Mouse (Mus musculus): ENCODE data around the gene Armc12. TPM values are rescaled to one million over a fixed set of nuclear protein-coding genes. Genes with fewer than 3 reads are reported as not detected.
A peak's percentile ranks its signal among the peaks of the same experiment; 100 is the strongest.

Gene Armc12
- not detected in 2 replicates for polyA plus RNA-seq (2015; fragmentation: Nextera tagmentation; extraction: Ambion mirVana)

DNA sequence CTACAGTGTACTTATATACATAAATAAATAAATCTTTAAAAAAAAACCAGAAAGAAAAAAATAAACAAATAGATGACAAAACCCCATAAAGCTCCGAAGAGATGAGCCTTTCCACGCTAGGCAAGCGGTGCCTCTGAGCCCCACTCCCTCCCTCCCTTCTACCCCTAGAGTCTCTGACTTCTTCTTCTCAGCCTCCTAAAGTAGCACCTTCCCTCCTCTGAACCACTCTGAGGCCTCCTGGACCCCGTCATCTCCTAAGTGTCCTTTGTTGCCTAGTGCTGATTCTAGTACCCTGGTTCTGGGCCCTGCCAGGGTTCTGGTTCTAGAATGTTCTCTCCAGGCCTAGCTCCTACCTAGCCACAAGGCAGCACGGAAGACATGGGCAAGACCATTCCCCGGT is at the start of gene Armc12:
TSS of gene Armc12 (plus strand) at position 301 of the 400 bp plus-strand sequence.
- no peak within 1 kb of the TSS for H3K4me2 ChIP-seq

DNA sequence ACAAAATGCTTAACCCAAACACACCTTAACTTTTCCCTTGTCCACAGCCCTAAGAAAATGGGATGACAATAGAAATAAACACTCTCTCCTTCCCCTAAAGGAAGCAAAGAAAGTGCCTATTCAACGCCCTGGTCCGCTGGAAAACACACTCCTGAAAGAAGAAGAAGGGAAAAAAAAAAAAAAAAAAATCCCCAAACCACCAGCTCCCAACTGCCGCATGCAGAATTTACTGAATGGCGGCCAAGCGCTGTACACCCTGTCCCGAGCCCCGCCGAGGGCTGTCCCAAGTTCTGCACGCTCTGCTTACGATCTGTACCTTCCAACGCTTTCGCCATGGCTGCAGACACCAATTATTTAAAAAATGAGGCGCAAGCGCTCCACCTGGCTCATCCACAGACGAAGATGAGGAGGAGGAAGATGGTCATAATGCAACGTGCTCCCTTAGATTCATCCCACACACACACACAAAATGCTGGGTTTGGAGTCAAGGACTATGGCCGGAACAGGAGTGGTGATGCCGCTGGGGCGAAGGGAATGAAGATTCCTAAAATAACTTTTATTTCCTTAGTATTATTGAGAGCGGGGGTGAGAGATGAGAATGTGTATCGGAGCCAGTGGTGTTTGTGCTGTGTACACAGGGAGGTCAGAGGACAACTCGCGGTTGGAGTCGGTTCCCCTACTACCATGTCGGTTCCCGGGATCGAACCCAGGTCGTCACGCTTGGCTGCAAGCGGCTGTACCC is 45.7 kb upstream of the Armc12 start:
- H3K9me3 ChIP-seq, result no peaks in the 10 kb centered on the region
- peak overlapping the region; percentile 85 for H3K4me3 ChIP-seq
- peak overlapping the region; percentile 81 for H3K4me2 ChIP-seq
- peaks cover 16% of the 10 kb centered on the region for H3K4me1 ChIP-seq
- peak overlapping the region; percentile 78; the same call in 1 of the 2 replicates for H3K27ac ChIP-seq
- WGBS, result 3% methylated on average over 30 of the region's 30 CpGs
- H3K9ac ChIP-seq, result peak overlapping the region; percentile 81
- 0 out of 2 replicates have a peak, but pooled peaks have one; percentile 3 for ATAC-seq (ENCODE audit: borderline replicate concordance, extremely low read depth, low FRiP score, low TSS enrichment)
- H3K36me3 ChIP-seq, result no peaks in the 10 kb centered on the region
- H3K27me3 ChIP-seq, result no peaks in the 10 kb centered on the region

More for the DNA sequence above, at the start of gene Armc12:
- WGBS, result 83% methylated on average over 6 of the region's 6 CpGs
- no peaks in the 10 kb centered on the region for H3K9me3 ChIP-seq
- H3K9ac ChIP-seq, result no peak within 1 kb of the TSS
- H3K4me3 ChIP-seq, result no peak within 1 kb of the TSS
- no peaks in the 10 kb centered on the region for H3K27me3 ChIP-seq
- ATAC-seq (ENCODE audit: borderline replicate concordance, extremely low read depth, low FRiP score, low TSS enrichment), result no peak
- peaks cover 12% of the 10 kb centered on the region for H3K4me1 ChIP-seq
- no peaks in the 10 kb centered on the region for H3K36me3 ChIP-seq
- no peak within 1 kb of the TSS for H3K27ac ChIP-seq

DNA sequence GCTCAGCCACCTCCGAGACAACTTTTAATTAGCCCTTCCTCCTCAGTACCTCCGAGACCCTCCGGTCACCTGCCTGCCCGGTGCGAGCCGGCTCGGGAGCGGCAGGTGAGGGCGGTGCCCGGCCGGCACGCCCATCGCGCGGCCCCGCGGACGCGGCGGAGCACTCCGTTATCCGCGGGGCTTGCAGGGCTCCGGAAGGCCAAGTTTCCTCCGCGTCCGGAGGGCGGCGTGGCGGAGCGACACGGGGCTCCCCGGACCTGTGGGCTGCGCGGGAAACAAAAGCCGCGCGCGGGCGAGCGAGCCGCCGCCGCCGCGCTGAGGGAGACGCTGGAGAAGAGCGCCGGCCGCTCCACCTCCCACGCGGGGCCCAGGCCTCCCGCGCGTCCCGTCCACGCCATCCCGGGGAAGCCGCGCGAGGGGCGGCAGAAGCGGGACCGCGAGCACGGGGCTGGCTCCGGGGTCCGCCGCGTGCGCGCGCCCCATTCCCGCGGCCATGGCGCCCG is 45.1 kb upstream of the Armc12 start:
- peak overlapping the region; percentile 85 for H3K4me3 ChIP-seq
- H3K27me3 ChIP-seq, result no peaks in the 10 kb centered on the region
- H3K27ac ChIP-seq, result peak overlapping the region; percentile 78
- H3K4me1 ChIP-seq, result peaks cover 16% of the 10 kb centered on the region
- peak overlapping the region; percentile 81 for H3K4me2 ChIP-seq
- ATAC-seq (ENCODE audit: borderline replicate concordance, extremely low read depth, low FRiP score, low TSS enrichment), result peak; percentile 21
- WGBS, result under 1% methylated on average over 75 of the region's 77 CpGs
- H3K9ac ChIP-seq, result peak overlapping the region; percentile 81
- H3K36me3 ChIP-seq, result no peaks in the 10 kb centered on the region
- no peaks in the 10 kb centered on the region for H3K9me3 ChIP-seq

DNA sequence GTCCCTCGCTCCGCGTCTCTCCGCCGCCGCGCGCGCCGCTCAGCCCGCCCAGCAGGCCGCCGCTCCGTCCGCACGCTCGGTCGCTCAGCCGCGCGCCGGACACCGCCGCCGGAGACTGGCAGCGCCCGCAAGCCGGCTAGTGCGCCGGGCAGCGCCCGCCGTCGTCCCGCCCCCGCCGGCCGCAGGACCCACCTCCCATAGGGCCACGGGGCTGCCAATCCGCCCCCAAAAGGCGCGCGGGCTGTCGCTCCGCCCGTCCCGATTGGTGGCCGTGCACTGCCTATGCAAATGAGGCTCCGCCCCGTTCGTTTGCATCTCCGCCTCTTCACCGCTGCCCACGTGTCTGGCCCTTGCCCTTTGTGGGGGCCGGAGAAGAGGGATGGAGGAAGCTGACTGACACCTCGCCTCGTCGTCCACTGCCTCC is 44.6 kb upstream of the Armc12 start:
- H3K4me2 ChIP-seq, result peak overlapping the region; percentile 81
- ATAC-seq (ENCODE audit: borderline replicate concordance, extremely low read depth, low FRiP score, low TSS enrichment), result peak; percentile 99
- under 1% methylated on average over 58 of the region's 58 CpGs for WGBS
- peak overlapping the region; percentile 81 for H3K9ac ChIP-seq
- peaks cover 16% of the 10 kb centered on the region for H3K4me1 ChIP-seq
- H3K27me3 ChIP-seq, result no peaks in the 10 kb centered on the region
- H3K4me3 ChIP-seq, result peak overlapping the region; percentile 85
- H3K27ac ChIP-seq, result peak overlapping the region; percentile 78
- no peaks in the 10 kb centered on the region for H3K36me3 ChIP-seq
- H3K9me3 ChIP-seq, result no peaks in the 10 kb centered on the region

DNA sequence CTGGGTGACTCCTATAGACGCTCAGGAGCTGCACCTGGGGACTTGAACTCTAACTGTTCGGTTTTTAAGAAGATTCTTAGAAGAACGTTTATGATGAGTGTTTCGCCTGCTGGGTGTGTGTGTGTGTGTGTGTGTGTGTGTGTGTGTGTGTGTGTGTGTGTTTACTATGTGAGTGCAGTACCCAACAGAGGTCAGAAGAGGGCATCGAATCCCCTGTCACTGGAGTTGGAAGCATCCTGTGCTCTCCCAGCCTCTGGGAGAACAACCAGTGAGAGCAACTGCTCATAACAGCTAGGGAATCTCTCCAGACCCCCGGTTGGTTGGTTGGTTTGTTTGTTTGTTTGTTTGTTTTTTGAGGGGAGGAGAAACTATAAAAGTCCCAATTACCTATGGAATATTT is 43.9 kb upstream of the Armc12 start:
- H3K27ac ChIP-seq, result no peak overlapping the region
- no peak overlapping the region for H3K9ac ChIP-seq
- H3K27me3 ChIP-seq, result no peaks in the 10 kb centered on the region
- 77% methylated on average over 6 of the region's 6 CpGs for WGBS
- no peak for ATAC-seq (ENCODE audit: borderline replicate concordance, extremely low read depth, low FRiP score, low TSS enrichment)
- H3K9me3 ChIP-seq, result no peaks in the 10 kb centered on the region
- no peaks in the 10 kb centered on the region for H3K36me3 ChIP-seq
- H3K4me1 ChIP-seq, result peaks cover 16% of the 10 kb centered on the region
- no peak overlapping the region for H3K4me2 ChIP-seq
- 0 out of 2 replicates have a peak overlapping the region, but pooled peaks have one; percentile 85 for H3K4me3 ChIP-seq

DNA sequence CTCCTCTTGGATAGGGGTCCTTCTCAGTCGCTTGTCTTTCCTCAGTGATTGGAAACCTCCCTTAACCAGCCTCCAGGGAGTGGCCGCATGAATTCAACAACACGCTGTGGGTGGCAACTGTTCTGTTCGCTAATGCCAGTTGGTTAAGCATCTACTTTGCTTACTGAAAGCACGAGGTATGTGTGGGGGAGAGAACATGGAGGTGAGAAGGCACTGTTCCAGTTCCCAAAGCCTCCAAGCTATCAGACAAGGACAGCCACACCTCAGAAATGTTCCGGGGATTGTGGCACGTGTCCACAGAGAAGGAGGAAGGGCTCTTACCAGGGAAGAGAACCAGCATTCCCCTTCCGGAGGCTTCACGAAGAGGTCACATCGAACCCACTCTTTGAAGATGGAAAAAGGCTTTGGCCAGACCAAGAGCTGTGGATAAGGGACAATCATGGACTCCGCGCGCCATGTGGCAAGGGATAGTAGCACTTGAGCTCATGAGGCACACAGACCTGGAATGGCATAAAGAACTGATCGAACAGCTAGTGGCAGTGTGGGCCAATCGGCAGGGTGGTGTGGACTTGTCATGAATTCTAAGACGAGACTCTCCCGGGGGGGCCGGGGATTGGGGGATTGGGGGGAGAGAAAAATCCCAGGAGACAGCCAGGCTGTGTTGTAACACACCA is 42.9 kb upstream of the Armc12 start:
- H3K9me3 ChIP-seq, result no peaks in the 10 kb centered on the region
- no peak overlapping the region for H3K4me3 ChIP-seq
- H3K36me3 ChIP-seq, result no peaks in the 10 kb centered on the region
- peaks cover 16% of the 10 kb centered on the region for H3K4me1 ChIP-seq
- no peaks in the 10 kb centered on the region for H3K27me3 ChIP-seq
- no peak overlapping the region for H3K9ac ChIP-seq
- ATAC-seq (ENCODE audit: borderline replicate concordance, extremely low read depth, low FRiP score, low TSS enrichment), result no peak
- WGBS, result 87% methylated on average over 18 of the region's 18 CpGs
- no peak overlapping the region for H3K27ac ChIP-seq
- H3K4me2 ChIP-seq, result no peak overlapping the region

DNA sequence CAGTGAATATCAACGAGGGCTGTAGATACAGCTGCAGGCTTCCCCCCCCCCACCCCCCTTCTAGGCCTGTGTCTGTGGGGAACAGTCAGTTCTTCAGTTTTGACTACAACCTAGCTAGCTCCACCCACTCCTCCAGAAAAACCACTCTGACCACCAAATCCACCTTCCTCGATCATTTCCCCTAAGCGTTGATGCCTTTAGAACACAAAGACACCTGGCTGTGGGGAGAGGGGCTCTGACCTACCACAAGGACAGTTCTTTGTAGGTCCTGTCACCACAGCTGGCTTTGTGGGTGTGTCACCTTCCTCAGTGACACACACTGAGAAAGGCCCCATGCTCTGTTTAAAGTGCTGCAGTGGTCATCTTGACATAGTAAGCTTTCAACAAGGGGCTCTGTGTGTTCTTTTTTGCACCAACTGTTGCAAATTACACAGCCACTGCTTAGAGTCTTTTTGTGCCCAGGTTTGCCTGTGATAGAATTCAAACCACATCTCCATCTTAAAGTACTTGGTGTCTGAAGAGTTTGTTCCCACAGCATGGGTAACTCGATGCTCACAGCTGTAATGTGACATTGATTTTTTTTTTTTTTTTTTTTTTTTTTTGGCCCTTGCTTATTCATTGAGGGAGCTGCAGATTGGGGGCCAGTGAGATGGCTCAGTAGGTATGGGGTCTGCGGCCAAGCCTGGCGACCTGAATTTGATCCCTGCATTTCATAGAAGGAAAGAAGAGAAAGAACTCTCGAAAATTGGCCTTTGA is 42.2 kb upstream of the Armc12 start:
- no peak overlapping the region for H3K4me3 ChIP-seq
- no peak overlapping the region for H3K4me2 ChIP-seq
- no peaks in the 10 kb centered on the region for H3K27me3 ChIP-seq
- WGBS, result 61% methylated on average over 7 of the region's 7 CpGs
- H3K36me3 ChIP-seq, result no peaks in the 10 kb centered on the region
- H3K9ac ChIP-seq, result no peak overlapping the region
- no peak overlapping the region for H3K27ac ChIP-seq
- no peak for ATAC-seq (ENCODE audit: borderline replicate concordance, extremely low read depth, low FRiP score, low TSS enrichment)
- peaks cover 16% of the 10 kb centered on the region for H3K4me1 ChIP-seq
- no peaks in the 10 kb centered on the region for H3K9me3 ChIP-seq

DNA sequence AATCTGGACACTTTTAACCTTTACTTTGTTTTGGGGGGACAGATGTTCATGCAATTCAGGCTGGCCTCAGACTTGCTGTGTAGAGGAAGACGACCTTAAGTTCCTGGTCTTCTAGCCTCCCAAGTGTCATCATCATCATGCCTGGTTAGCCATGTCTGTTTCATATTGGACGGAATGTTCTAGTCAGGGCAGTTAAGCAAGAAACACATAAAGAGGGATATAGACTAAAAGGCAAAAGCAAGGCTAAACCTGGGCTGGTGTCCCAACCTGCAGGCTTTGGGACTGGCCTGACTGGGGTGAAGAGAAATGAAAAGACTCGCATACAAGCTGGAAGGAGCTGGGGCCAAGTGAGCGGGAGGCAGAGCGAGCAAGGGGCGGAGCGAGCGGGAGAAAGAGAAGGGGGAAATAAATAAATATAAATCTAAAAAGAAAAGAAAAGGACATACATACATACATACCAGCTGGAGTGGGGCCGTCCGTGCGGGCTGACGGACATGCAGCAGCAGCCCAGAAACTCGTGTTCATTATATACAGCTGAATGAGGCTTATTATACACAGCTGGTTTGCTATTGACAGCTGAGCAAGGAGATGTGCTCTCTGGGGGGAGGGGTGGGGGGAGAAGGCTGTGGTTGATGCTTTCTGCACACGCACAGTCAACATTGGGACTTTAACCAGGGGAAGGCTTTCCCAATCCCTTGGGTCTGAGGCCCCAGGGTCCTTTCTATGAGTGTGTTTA is 39.4 kb upstream of the Armc12 start:
- H3K27ac ChIP-seq, result no peak overlapping the region
- no peaks in the 10 kb centered on the region for H3K9me3 ChIP-seq
- 59% methylated on average over 14 of the region's 14 CpGs for WGBS
- 0 out of 2 replicates have a peak, but pooled peaks have one; percentile 39 for ATAC-seq (ENCODE audit: borderline replicate concordance, extremely low read depth, low FRiP score, low TSS enrichment)
- peaks cover 3% of the 10 kb centered on the region for H3K4me1 ChIP-seq
- H3K4me3 ChIP-seq, result no peak overlapping the region
- no peak overlapping the region for H3K4me2 ChIP-seq
- H3K27me3 ChIP-seq, result no peaks in the 10 kb centered on the region
- H3K36me3 ChIP-seq, result no peaks in the 10 kb centered on the region
- H3K9ac ChIP-seq, result no peak overlapping the region

DNA sequence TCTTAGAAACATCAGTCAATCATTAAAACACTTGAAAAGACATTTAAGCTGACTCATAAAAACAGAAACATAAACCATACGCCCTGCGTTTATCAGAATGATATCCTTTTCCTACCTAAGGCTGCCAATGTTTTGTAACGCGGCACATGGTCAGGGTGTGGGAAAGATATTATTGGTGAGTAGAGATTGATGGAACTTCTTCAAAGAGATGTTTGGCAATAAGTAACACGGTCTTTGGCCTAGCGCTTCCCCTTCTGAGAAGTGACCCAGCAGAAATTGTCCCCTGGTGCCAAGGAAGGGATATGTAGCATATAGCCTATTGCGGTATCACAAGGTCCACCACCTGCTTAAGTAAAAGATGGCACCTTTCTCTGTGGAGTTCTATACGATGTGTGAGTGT is 34.8 kb upstream of the Armc12 start:
- WGBS, result 83% methylated on average over 8 of the region's 8 CpGs

DNA sequence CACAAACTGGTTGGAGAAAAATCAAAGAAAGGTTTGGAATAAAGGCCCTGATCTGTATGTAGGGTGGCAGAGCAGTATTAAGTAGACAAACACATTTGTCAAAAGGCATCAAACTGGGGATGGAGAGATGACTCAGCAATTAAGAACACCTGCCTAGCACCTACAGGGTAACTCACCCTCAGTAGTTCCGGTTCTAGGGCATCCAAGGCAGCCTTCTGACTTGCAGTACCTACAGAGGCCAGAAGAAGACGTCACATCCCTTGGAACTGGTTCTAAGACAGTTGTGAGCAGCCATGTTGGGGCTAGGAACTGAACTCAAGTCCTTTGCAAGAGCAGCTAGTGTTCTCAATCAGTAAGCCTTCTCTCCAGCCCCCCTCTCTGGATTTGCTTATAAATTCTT is 31.4 kb upstream of the Armc12 start:
- H3K36me3 ChIP-seq, result no peaks in the 10 kb centered on the region
- no peaks in the 10 kb centered on the region for H3K4me1 ChIP-seq
- no peak overlapping the region for H3K9ac ChIP-seq
- H3K4me3 ChIP-seq, result no peak overlapping the region
- no peaks in the 10 kb centered on the region for H3K27me3 ChIP-seq
- H3K4me2 ChIP-seq, result no peak overlapping the region
- no peaks in the 10 kb centered on the region for H3K9me3 ChIP-seq
- ATAC-seq (ENCODE audit: borderline replicate concordance, extremely low read depth, low FRiP score, low TSS enrichment), result no peak
- H3K27ac ChIP-seq, result no peak overlapping the region
- WGBS, result 60% methylated on average over 2 of the region's 2 CpGs

More for the DNA sequence above, 34.8 kb upstream of the Armc12 start:
- Histone ChIP-seq H3K9ac (no peak overlapping the region), H3K27ac (no peak overlapping the region), H3K4me2 (no peak overlapping the region), H3K9me3 (no peaks in the 10 kb centered on the region), H3K4me3 (no peak overlapping the region), H3K36me3 (no peaks in the 10 kb centered on the region), H3K27me3 (no peaks in the 10 kb centered on the region), H3K4me1 (no peaks in the 10 kb centered on the region; the same call in 1 of the 2 replicates)
- no peak for ATAC-seq (ENCODE audit: borderline replicate concordance, extremely low read depth, low FRiP score, low TSS enrichment)

DNA sequence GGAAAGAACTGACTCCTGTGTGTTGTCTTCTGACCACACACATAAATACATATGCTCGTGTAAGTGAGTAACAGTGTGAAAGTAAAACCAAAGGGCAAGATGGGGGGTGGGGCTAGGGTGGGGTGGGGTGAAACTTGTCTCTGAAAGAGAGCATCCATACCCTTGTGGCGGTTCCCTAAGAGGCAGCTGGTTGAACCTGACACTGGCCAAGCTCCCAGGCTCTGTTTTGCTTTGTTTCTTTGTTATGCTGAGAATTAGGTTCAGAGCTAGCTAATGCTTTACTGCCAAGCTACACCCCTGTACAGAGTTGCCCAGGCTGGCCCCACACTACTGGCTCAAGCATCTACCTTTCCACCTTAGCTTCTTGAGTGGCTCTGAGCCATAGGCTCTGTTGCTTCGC is 30.1 kb upstream of the Armc12 start:
- no peak overlapping the region for H3K4me2 ChIP-seq
- WGBS, result 70% methylated on average over 3 of the region's 3 CpGs
- no peaks in the 10 kb centered on the region for H3K4me1 ChIP-seq

More for the DNA sequence above, 30.1 kb upstream of the Armc12 start:
- no peak for ATAC-seq (ENCODE audit: borderline replicate concordance, extremely low read depth, low FRiP score, low TSS enrichment)
- Histone ChIP-seq H3K9ac (no peak overlapping the region), H3K27ac (no peak overlapping the region), H3K4me3 (no peak overlapping the region), H3K27me3 (no peaks in the 10 kb centered on the region), H3K36me3 (no peaks in the 10 kb centered on the region), H3K9me3 (no peaks in the 10 kb centered on the region)
